Mouse (Mus musculus): Measurements from ENCODE around the gene Yif1b. TPM values are rescaled to one million over a fixed set of nuclear protein-coding genes. Genes with fewer than 3 reads are reported as not detected.

Yif1b gene
- polyA plus RNA-seq, 1 experiment from 2014 or later = 43.6 TPM

DNA sequence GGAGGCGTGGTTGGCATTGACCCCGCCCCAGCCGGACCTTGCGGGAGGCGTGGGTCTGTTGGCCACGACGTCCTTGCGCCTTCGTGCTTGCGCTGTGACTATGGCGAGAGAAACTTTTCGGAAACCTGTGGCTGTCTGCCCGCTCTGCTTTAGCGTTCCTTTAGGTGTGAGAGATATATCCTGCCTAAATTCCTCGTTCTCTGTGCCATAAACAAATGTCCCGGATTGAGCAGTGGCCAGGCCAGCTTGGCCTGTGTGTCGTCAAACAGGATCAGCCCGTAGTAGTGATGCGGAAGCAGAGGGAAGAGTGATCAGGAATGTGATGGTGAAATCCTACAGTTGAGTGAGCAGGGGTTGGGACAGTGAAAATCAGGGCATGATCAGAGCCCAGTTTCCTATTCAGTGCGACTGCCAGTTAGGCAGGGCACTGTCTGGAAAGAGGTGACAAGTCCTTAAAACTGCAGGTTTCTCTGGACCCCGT, 44.0 kb downstream of the Yif1b start:
- Histone ChIP-seq H3K9ac (peak overlapping the region; percentile 56; the same call in 1 of the 2 replicates), H3K4me2 (peak overlapping the region; percentile 91), H3K4me3 (replicated peaks) (peak overlapping the region; percentile 58), H3K9me3 (replicated peaks) (no peaks in the 10 kb centered on the region), H3K4me1 (replicated peaks) (peaks cover 27% of the 10 kb centered on the region), H3K36me3 (replicated peaks) (no peaks in the 10 kb centered on the region), H3K27ac (replicated peaks) (no peak overlapping the region), H3K27me3 (peaks cover 26% of the 10 kb centered on the region)
- ATAC-seq (ENCODE audit: insufficient read depth) = peak; percentile 13; the same call in 1 of the 2 replicates
- 13% methylated on average over 21 of the region's 21 CpGs for WGBS (ENCODE audit: insufficient replicate concordance)

DNA sequence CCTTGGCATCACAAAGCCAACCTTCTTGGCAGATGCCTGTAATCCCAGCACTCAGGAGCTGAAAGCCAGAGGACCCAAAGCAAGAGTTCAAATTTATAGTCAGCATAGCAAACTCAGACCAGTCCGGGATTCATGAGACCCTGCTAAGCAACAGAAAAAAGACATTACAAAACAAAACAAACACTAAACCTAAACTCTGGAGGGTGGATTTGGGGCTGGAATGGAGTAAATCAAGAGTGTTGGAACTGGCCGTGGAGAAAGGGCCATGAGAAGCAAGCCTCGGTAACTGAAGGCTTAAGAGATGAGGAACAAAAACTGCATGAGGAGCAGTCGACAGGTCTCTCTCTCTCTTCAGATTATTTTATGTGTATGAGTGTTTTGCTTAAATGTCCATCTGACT, 45.7 kb downstream of the Yif1b start:
- no peak overlapping the region for H3K27ac ChIP-seq (replicated peaks)
- no peak for ATAC-seq (ENCODE audit: insufficient read depth)

DNA sequence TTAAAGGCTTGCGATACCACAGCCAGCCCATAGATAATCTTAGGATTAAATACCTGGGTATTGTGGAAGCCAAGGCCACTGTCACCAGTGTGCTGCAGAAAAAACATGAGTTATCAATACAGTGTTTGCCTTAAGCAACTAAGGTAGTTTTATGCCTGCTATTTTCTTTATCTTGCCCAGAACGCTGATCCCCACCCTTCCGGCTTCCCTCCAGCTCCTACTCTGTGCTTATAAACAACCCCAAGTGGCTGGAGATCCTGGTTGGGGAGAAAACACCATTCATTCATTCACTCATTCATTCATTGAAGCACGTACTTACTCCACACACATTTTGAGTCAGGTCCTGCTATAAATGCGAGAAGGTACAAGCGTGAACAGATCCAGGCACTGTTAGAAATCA, 46.4 kb downstream of the Yif1b start:
- WGBS (ENCODE audit: insufficient replicate concordance) = 66% methylated on average over 6 of the region's 6 CpGs
- Histone ChIP-seq H3K9ac (no peak overlapping the region), H3K9me3 (replicated peaks) (no peaks in the 10 kb centered on the region), H3K27ac (replicated peaks) (no peak overlapping the region), H3K36me3 (replicated peaks) (no peaks in the 10 kb centered on the region), H3K4me3 (replicated peaks) (no peak overlapping the region), H3K27me3 (peaks cover 37% of the 10 kb centered on the region), H3K4me2 (no peak overlapping the region), H3K4me1 (replicated peaks) (peaks cover 37% of the 10 kb centered on the region)
- ATAC-seq (ENCODE audit: insufficient read depth) = no peak

More for the DNA sequence above, 45.7 kb downstream of the Yif1b start:
- Histone ChIP-seq H3K4me1 (replicated peaks) (peaks cover 31% of the 10 kb centered on the region), H3K27me3 (peaks cover 31% of the 10 kb centered on the region), H3K4me3 (replicated peaks) (no peak overlapping the region), H3K4me2 (no peak overlapping the region), H3K36me3 (replicated peaks) (no peaks in the 10 kb centered on the region), H3K9me3 (replicated peaks) (no peaks in the 10 kb centered on the region), H3K9ac (no peak overlapping the region)
- WGBS (ENCODE audit: insufficient replicate concordance) = 60% methylated on average over 4 of the region's 4 CpGs

DNA sequence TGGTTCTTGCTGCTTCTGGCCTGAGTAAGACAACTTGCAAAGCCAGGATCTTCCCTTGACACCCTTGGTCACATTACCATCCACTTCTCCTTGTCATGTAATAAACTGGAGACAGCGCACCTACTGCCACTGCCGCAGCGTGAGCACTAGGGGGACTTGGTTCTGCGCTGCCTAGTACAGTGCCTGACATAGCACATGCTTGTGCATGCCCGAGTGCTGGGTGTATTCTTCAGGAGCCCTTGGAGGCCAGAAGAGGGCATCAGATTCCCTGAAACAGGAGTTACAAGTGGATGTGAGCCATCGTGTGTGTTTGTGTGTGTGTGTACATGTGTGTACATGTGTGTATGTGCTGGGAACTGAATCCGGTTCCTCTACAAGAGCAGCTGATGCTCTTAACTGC, 49.4 kb downstream of the Yif1b start:
- H3K4me3 ChIP-seq (replicated peaks) = no peak overlapping the region
- no peak overlapping the region for H3K4me2 ChIP-seq
- peaks cover 17% of the 10 kb centered on the region for H3K4me1 ChIP-seq (replicated peaks)
- no peak overlapping the region for H3K9ac ChIP-seq
- WGBS (ENCODE audit: insufficient replicate concordance) = 72% methylated on average over 7 of the region's 7 CpGs
- no peak overlapping the region for H3K27ac ChIP-seq (replicated peaks)
- H3K36me3 ChIP-seq (replicated peaks) = no peaks in the 10 kb centered on the region
- H3K9me3 ChIP-seq (replicated peaks) = no peaks in the 10 kb centered on the region
- peaks cover 31% of the 10 kb centered on the region for H3K27me3 ChIP-seq
- ATAC-seq (ENCODE audit: insufficient read depth) = no peak

DNA sequence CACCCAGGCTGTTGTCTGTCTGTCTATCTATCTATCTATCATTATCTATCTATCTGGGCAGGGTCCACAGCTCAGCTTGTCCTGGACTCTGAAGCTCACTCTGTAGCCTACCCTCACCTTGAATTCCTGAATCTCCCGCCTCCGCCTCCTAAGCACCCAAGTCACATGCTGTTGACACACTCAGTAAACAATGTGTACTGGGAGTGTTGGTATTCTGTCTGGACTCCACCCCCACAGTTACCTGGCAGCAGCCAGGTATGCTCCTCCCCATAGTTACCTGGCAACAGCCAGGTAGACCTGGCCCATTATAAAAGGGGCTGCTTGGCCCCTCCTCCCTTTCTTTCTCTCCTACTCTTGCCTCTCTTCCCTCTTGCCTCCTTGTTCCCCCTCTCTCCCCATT, 50.0 kb downstream of the Yif1b start:
- Histone ChIP-seq H3K27me3 (peaks cover 26% of the 10 kb centered on the region), H3K36me3 (replicated peaks) (no peaks in the 10 kb centered on the region), H3K4me2 (no peak overlapping the region), H3K4me1 (replicated peaks) (peaks cover 22% of the 10 kb centered on the region), H3K9ac (no peak overlapping the region), H3K27ac (replicated peaks) (no peak overlapping the region), H3K4me3 (replicated peaks) (no peak overlapping the region), H3K9me3 (replicated peaks) (no peaks in the 10 kb centered on the region)
- 72% methylated on average over 2 of the region's 2 CpGs for WGBS (ENCODE audit: insufficient replicate concordance)
- no peak for ATAC-seq (ENCODE audit: insufficient read depth)

DNA sequence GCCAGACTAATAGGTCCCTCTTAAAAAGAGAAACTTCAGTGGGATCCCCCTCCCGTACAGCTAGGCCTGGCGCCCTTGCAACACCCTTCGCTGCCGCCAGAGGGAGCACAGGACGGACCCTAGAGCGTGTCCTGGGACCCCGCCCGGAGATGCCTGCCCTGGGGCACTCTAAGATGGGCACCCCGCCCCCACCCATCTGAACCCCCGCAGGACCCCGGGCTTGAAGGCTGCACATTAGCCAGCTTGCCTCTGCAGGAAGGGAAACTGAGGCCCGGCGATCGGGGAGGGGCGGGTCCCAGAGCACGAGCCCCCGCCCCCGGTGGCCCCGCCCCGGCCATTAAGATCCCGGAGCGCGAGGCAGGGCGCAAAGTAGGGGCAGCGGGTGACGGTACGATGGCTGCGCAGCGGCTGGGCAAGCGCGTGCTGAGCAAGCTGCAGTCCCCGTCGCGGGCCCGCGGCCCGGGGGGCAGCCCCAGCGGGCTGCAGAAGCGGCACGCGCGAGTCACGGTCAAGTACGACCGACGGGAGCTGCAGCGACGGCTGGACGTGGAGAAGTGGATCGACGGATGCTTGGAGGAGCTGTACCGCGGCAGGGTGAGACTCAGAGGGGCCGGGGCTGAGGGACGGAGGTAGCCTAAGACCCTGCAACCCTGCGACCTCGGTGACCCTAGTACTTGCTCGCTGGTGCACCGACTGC, 51.0 kb downstream of the Yif1b start, which contains the start of gene Ppp1r14a:
Ppp1r14a (plus strand) TSS at position 367 of the 697 bp plus-strand sequence.
- peak; percentile 63 for ATAC-seq (ENCODE audit: insufficient read depth)
- Histone ChIP-seq H3K4me2 (peak within 1 kb of the TSS; percentile 88), H3K36me3 (replicated peaks) (no peaks in the 10 kb centered on the region), H3K9me3 (replicated peaks) (no peaks in the 10 kb centered on the region), H3K4me1 (replicated peaks) (peaks cover 26% of the 10 kb centered on the region), H3K9ac (no peak within 1 kb of the TSS; the same call in 1 of the 2 replicates), H3K27me3 (peaks cover 26% of the 10 kb centered on the region), H3K27ac (replicated peaks) (no peak within 1 kb of the TSS), H3K4me3 (replicated peaks) (peak within 1 kb of the TSS; percentile 61)
- WGBS (ENCODE audit: insufficient replicate concordance) = 2% methylated on average over 59 of the region's 59 CpGs

DNA sequence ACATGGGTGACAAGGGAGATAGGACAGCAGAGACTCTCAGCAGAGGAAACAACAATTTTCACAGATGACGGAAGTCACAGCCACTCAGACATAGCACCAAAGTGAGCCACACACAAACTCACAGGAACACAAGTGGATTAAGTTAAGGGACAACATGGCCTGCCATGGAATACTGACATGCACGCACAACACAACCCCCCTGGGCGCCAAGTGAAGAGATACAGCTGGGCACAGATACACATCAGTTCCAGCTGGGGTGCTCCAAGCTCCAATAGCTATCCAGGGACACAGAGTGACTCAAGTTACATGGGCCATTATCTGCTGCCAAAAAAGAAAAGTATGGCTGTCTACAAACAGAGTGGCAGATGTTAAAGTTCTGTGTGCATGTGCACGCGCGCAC, 51.7 kb downstream of the Yif1b start:
- H3K4me1 ChIP-seq (replicated peaks) = peaks cover 26% of the 10 kb centered on the region
- ATAC-seq (ENCODE audit: insufficient read depth) = no peak
- H3K4me3 ChIP-seq (replicated peaks) = no peak overlapping the region
- no peaks in the 10 kb centered on the region for H3K9me3 ChIP-seq (replicated peaks)
- 74% methylated on average over 6 of the region's 6 CpGs for WGBS (ENCODE audit: insufficient replicate concordance)
- peaks cover 26% of the 10 kb centered on the region for H3K27me3 ChIP-seq
- H3K27ac ChIP-seq (replicated peaks) = no peak overlapping the region
- no peaks in the 10 kb centered on the region for H3K36me3 ChIP-seq (replicated peaks)
- no peak overlapping the region for H3K9ac ChIP-seq
- H3K4me2 ChIP-seq = peak overlapping the region; percentile 88; the same call in 1 of the 2 replicates

DNA sequence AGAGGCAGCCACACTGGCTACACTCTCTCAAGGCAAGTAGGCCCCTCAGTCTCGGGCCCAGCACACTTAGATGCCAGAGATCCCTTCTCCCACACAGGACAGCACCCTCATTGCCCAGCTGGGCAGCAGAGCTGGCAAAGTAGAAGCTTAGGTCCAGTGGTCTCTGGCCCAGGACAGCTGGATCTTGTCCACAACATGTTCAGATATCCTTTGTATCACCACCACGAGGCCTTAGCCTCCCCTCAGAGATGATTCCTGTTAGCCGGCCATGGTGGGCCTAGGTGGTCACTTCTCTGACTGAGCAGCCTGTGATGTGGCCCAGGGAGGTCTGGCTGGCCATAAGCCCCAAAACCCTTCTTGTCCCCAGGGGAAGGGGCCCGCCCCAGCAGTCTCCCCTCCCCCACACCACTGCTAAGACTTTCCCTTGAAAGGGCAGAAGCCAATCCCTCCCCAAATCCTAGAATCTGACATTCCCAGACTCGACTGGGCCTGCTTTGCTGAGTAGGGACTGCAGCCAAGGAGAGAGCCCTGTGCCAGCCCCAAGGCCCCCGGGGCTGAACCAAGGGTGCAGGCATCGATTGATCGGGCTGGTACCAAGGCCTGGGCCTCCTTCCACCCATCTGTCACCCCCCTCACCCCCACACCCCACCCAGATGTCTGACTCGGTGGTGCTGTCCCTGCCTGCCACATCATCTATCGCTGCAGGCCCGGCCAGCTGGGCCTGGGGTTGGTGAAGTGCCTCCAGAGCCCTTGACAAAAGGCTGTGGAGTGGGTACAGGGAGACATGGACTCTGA, 52.8 kb downstream of the Yif1b start:
- no peak overlapping the region for H3K9ac ChIP-seq
- WGBS (ENCODE audit: insufficient replicate concordance) = 55% methylated on average over 11 of the region's 11 CpGs
- H3K27ac ChIP-seq (replicated peaks) = no peak overlapping the region
- H3K4me2 ChIP-seq = no peak overlapping the region
- H3K9me3 ChIP-seq (replicated peaks) = no peaks in the 10 kb centered on the region
- H3K4me3 ChIP-seq (replicated peaks) = no peak overlapping the region
- peaks cover 26% of the 10 kb centered on the region for H3K4me1 ChIP-seq (replicated peaks)
- peaks cover 26% of the 10 kb centered on the region for H3K27me3 ChIP-seq
- ATAC-seq (ENCODE audit: insufficient read depth) = no peak
- H3K36me3 ChIP-seq (replicated peaks) = no peaks in the 10 kb centered on the region

DNA sequence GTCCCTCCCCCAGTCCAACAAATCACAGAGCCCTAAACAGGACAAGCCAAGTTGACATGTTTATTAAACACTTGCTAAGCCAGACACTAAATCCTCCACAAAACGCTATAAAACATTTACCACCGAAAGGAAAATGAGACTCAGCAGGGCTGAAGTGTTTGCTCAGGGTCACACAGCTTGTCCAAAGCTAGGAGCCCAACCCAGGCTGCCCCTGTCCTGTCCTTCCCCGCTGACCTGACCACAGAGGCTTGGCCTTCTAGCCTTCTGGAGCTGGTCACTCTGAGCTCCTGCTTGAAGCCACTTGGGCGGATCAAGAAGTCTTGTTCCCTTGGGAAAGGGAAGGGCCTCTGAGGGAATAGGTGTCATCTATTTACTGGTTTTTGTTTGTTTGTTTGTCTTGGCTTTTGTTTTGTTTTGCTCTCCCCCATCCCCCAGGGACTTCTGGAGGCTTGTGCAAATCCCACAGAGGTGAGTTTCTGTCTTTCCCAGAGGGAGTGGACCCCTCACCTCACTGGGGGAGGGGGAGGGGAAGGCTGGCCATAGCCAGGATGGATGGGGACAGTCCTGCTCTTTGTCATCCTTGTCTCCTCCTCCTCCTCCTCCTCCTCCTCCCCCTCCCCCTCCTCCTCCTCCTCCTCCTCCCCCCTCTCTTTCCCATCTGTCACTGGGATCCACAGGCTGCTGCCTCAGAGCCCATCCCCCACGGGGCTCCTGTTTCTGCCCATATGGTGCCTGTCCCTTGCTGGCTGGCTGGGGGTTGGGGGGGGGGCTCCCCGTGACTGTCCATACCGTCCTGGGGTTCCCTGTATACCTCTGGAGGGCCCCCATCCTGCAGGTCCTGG, 53.7 kb downstream of the Yif1b start:
- Histone ChIP-seq H3K27ac (replicated peaks) (no peak overlapping the region), H3K4me1 (replicated peaks) (peaks cover 26% of the 10 kb centered on the region), H3K4me2 (no peak overlapping the region), H3K4me3 (replicated peaks) (no peak overlapping the region), H3K27me3 (peaks cover 26% of the 10 kb centered on the region), H3K9me3 (replicated peaks) (no peaks in the 10 kb centered on the region), H3K9ac (no peak overlapping the region), H3K36me3 (replicated peaks) (no peaks in the 10 kb centered on the region)
- no peak for ATAC-seq (ENCODE audit: insufficient read depth)
- 29% methylated on average over 7 of the region's 7 CpGs for WGBS (ENCODE audit: insufficient replicate concordance)

DNA sequence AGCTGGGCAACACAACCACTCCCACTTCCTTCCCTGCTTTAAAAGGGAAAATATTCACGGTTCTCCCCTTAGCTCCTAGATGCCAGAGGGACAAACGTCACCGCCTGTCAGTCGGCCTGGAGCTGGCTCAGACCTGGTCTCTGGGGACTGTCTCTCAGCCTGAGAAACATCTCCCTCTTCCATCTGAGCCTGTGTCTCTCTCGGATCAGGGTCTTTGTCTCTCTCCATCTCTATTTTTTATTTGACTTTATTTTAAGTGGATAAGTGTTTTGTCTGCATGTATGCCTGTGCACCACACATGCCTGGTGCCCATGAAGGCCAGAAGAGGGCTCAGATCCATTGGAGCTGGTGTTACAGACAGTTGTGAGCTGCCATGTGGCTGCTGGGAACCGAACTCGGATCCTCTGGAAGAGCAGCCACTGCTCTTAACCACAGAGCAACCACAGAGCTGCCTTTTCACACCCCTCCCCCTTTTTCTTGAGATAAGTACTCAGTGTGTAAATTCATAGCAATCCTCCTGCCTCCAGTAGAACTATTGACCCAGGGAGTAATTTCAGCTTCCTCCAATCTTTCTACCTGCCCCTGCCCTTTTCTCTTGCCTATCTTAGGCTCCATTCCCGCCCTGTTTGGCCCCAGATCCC, 54.4 kb downstream of the Yif1b start:
- H3K4me3 ChIP-seq (replicated peaks) = no peak overlapping the region
- 29% methylated on average over 8 of the region's 8 CpGs for WGBS (ENCODE audit: insufficient replicate concordance)
- H3K9ac ChIP-seq = no peak overlapping the region
- ATAC-seq (ENCODE audit: insufficient read depth) = no peak
- no peak overlapping the region for H3K4me2 ChIP-seq
- no peaks in the 10 kb centered on the region for H3K9me3 ChIP-seq (replicated peaks)
- peaks cover 21% of the 10 kb centered on the region for H3K27me3 ChIP-seq
- H3K27ac ChIP-seq (replicated peaks) = no peak overlapping the region
- H3K4me1 ChIP-seq (replicated peaks) = peaks cover 26% of the 10 kb centered on the region
- H3K36me3 ChIP-seq (replicated peaks) = no peaks in the 10 kb centered on the region

All from liver, embryonic 15.5 days (tissue).